Mouse (Mus musculus): ENCODE data around the gene Slc5a12. TPM values are rescaled to one million over a fixed set of nuclear protein-coding genes. Genes with fewer than 3 reads are reported as not detected.

Gene Slc5a12
- not detected for total RNA-seq (2022)

- no peak for DNase-seq
These were observed at the start of gene Slc5a12 for GRCm38 (mm10) chr2:110596932-110597331. Gene Slc5a12 (plus strand): TSS chr2:110597298.

- no peak for DNase-seq
These were observed 41.0 kb upstream of the Slc5a12 start for GRCm38 (mm10) chr2:110556098-110556497.

GRCm38 (mm10) chr2:110562621-110563020 is 34.5 kb upstream of the Slc5a12 start:
- DNase-seq, result no peak

- peak; percentile 14 for DNase-seq
These were observed 32.1 kb upstream of the Slc5a12 start for GRCm38 (mm10) chr2:110564673-110565627.

- DNase-seq, result no peak
These were observed 10.4 kb upstream of the Slc5a12 start for GRCm38 (mm10) chr2:110586692-110587091.

- no peak for DNase-seq
These were observed 7.1 kb upstream of the Slc5a12 start for GRCm38 (mm10) chr2:110590007-110590406.

GRCm38 (mm10) chr2:110592276-110592675 is 4.8 kb upstream of the Slc5a12 start:
- DNase-seq, result no peak

GRCm38 (mm10) chr2:110644358-110644757 is 47.3 kb downstream of the Slc5a12 start:
- DNase-seq, result no peak

- no peak for DNase-seq
These were observed 47.7 kb downstream of the Slc5a12 start for GRCm38 (mm10) chr2:110644846-110645245.

GRCm38 (mm10) chr2:110663329-110663728 is 66.2 kb downstream of the Slc5a12 start:
- no peak for DNase-seq

GRCm38 (mm10) chr2:110671071-110671624 is 74.0 kb downstream of the Slc5a12 start:
- DNase-seq, result no peak

Other genes with a start within 250 kb of the Slc5a12 start
- gene Fibin, start 234.1 kb upstream of the Slc5a12 start, total RNA-seq (2022), result 1 to 10 TPM; 5.9 to 8.9 (median 8.6) TPM
- not detected for gene Muc15, start 124.0 kb downstream of the Slc5a12 start, total RNA-seq (2022)

Measured in adrenal gland, adult 8-10 months (tissue).